Mouse (Mus musculus): ENCODE results near the gene Pex14.

DNA sequence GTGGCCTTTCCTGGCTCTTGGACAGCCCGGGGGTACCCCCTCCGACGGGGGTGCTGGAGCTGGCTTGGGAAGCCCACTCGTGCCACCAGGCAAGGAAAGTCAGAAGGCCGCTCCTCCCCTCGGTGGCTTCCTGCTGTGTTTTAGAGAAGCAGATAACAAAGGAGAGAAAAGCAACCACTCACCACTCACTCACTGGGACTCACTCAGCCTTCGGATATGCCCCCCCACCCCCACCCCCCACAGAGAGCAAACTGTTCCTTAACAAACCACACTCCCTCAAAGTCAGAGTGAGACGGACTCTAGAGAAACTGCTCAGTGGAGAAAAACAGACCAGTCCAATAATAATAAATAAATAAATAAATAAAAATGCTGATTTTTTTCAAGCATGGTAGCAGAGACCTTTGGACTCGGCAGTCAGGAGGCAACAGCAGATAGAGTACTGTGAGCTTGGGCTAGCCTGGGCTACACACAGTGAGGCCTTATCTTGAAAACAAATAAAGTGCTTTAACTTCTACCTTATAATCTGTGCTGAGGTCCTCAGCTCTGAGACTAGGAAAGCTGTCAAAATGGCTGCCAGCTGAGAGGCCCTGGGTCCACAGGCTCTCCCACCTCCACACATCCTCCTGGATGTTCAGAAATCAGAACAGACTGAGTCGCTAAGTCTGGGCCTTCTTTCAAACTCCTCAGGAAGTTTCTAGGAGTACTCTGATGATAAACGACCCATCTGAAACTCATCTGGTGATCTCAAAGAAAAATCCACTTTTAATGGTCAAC is 25.9 kb upstream of the Pex14 start:
- TF ChIP-seq CTCF (IDR thresholded peaks at IDR 0.05; ENCODE audit: control insufficient read depth, insufficient read depth, low read length) (no peak), POLR2A (IDR thresholded peaks at IDR 0.05; ENCODE audit: borderline replicate concordance, control insufficient read depth, low read depth, low read length) (no peak)

All from bone marrow, adult 2 months (tissue).